Mouse (Mus musculus) erythroblast, embryonic 14.5 days (primary cell): ENCODE results near the gene D2hgdh.

Source experiments
- GATA1 ChIP-seq: IDR thresholded peaks from 2 replicates; pipeline ENCODE4 v1.6.1; 2012; ENCODE audit warnings: low read length, inconsistent platforms, mixed read lengths
- TAL1 ChIP-seq: IDR thresholded peaks from 3 replicates; pipeline ENCODE4 v1.6.1; 2012; ENCODE audit warnings: low read length, inconsistent platforms, mixed read lengths

DNA sequence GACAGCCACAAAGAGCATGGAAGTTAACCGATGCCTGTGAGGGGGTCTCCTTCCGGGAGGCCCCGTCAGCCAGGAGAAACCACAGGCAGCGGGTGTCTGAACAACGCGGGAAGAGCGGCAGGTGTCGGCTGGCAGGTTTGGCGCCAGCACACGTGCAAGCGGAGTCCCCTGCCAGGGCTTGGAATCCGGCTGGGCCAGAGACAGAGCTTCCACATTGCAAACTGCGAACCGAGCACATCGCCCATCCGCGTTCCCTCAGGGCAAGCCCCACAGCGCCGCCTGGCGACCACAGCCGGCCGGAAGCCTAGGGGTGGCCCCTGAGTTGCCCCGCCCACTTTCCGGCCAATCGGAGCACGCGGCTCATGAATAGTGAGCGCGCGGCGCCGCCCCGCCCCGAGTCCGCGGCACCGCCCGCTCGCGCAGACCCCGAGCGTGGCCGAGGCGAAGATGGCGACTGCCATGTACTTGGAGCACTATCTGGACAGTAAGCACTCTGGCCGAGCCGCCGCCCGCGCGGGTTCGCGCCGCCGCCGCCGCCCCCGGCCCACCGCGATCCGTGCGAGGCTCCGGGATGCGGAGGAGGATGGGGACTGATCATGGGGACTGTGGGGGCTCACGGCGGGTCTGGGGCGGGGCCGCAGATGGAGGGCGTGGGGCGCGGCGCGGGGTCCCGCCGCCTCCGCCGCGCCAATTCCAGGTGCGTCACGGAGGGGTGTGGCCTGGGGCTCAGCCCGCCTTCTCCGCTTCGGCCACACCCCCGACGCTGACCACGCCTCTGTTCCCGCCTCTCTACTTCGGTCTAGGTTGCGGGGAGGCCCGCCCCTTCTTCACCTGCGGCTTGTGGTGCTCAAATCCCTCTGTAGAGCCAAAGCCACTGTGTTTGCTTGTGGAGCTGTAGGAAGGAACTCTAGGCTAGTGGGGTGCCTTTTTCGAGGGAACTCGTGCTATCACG, 20.9 kb upstream of the D2hgdh start, which contains the start of gene Ing5:
- TF ChIP-seq GATA1 (no peak), TAL1 (no peak)
